Mouse (Mus musculus) heart, postnatal 10 days (tissue): ENCODE measurements around the gene Prr19. TPM values are rescaled to one million over a fixed set of nuclear protein-coding genes. Genes with fewer than 3 reads are reported as not detected.
A peak's percentile ranks its signal among the peaks of the same experiment; 100 is the strongest.
"Not testable (repeated sequence)": the region's sequence is repeated elsewhere in the genome, so short reads cannot be mapped to it uniquely, and the experiment has no call there.

Experiments used
- DNase-seq, 2 experiments: peaks; one replicate each; pipeline ENCODE4 v3.0.0; 2021
- intact Hi-C: fragments of 180-260 bp; cut with DNase I; formaldehyde crosslinking; loops from one replicate; pipeline ENCODE4 v1.15.1; 2025
- total RNA-seq, 2 experiments: library from RNA; stranded (reverse); gene quantifications; 2 replicates each; pipeline ENCODE4 v1.2.3; 2021

Prr19 gene
- not detected for total RNA-seq

- intact Hi-C loops = no loop called here
- no peak for DNase-seq
Observed at GRCm38 (mm10) chr7:25301063-25301462, at the start of gene Prr19. TSS of gene Prr19 (plus strand) at chr7:25301411.

GRCm38 (mm10) chr7:25251822-25252221, 49.4 kb upstream of the Prr19 start:
- peak; percentile 20 to 42 for DNase-seq
- intact Hi-C loops = loop anchor here (2.0 kb wide), 1 partner anchor 15 kb away; the partner anchor contains the start of gene Cic

- DNase-seq = no peak
Observed at GRCm38 (mm10) chr7:25261896-25262295, 39.3 kb upstream of the Prr19 start.

GRCm38 (mm10) chr7:25263968-25264870, 37.0 kb upstream of the Prr19 start:
- intact Hi-C loops = no loop called here

More at GRCm38 (mm10) chr7:25261896-25262295, 39.3 kb upstream of the Prr19 start:
- intact Hi-C loops = no loop called here

GRCm38 (mm10) chr7:25265743-25266142, 35.5 kb upstream of the Prr19 start:
- DNase-seq = not testable (repeated sequence)
- intact Hi-C loops = loop anchor here (2.0 kb wide), 1 partner anchor 15 kb away; the partner anchor contains the start of gene Erf

More at GRCm38 (mm10) chr7:25263968-25264870, 37.0 kb upstream of the Prr19 start:
- peak in 1 of 2 experiments; percentile 1 for DNase-seq

GRCm38 (mm10) chr7:25266180-25266962, 34.8 kb upstream of the Prr19 start:
- peak in 1 of 2 experiments; percentile 5 for DNase-seq
- intact Hi-C loops = loop anchor here (2.0 kb wide), 1 partner anchor 16 kb away; the partner anchor contains the start of gene Erf

GRCm38 (mm10) chr7:25267301-25267750, 33.9 kb upstream of the Prr19 start, which contains the start of gene Cic:
TSS of gene Cic (plus strand) at chr7:25267704.
- intact Hi-C loops = loop anchor here (2.0 kb wide), 1 partner anchor 17 kb away; the partner anchor contains the start of gene Erf
- peak; percentile 100 for DNase-seq

- intact Hi-C loops = loop anchor here (2.0 kb wide), 1 partner anchor 17 kb away; the partner anchor contains the start of gene Erf
- DNase-seq = peak; percentile 99 to 100
Observed at GRCm38 (mm10) chr7:25267751-25268463, 33.3 kb upstream of the Prr19 start.

GRCm38 (mm10) chr7:25268588-25268987, 32.6 kb upstream of the Prr19 start:
- intact Hi-C loops = no loop called here
- DNase-seq = no peak

- intact Hi-C loops = no loop called here
- peak in 1 of 2 experiments; percentile 24 for DNase-seq
Observed at GRCm38 (mm10) chr7:25269029-25269428, 32.2 kb upstream of the Prr19 start.

GRCm38 (mm10) chr7:25269545-25270271, 31.5 kb upstream of the Prr19 start:
- peak in 1 of 2 experiments; percentile 32 for DNase-seq
- intact Hi-C loops = no loop called here

- DNase-seq = no peak
- intact Hi-C loops = no loop called here
Observed at GRCm38 (mm10) chr7:25270652-25271633, 30.3 kb upstream of the Prr19 start.

GRCm38 (mm10) chr7:25271651-25272444, 29.4 kb upstream of the Prr19 start:
- no peak for DNase-seq

GRCm38 (mm10) chr7:25272445-25273258, 28.6 kb upstream of the Prr19 start:
- intact Hi-C loops = no loop called here
- peak in 1 of 2 experiments; percentile 1 for DNase-seq

More at GRCm38 (mm10) chr7:25271651-25272444, 29.4 kb upstream of the Prr19 start:
- intact Hi-C loops = no loop called here

- DNase-seq = no peak
- intact Hi-C loops = no loop called here
Observed at GRCm38 (mm10) chr7:25273259-25274241, 27.7 kb upstream of the Prr19 start.
